Mouse (Mus musculus): ENCODE data around the gene Atrnl1. TPM values are rescaled to one million over a fixed set of nuclear protein-coding genes. Genes with fewer than 3 reads are reported as not detected.

Gene Atrnl1
- polyA plus RNA-seq, 1 experiment from 2014 or later = 4.5 TPM

DNA sequence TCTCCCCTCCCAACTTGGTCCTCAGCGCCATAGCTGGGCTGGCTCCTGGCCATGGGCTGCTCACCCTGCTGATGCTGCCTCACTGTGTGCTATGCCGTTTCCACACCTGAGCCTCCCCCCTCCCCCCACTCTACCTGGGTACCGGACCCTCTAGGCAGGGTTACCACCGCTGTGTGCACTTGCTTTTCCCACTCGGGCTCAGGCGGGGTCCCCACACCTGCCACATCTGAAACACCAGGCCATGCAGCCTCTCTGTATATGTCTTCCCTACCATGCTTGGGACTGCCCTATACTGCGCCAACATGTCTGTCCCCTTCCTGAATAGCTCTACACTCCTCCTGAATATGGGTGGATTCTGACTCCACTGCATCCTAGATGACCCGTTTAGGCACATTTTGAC lies 384.2 kb downstream of the Atrnl1 start:
- Histone ChIP-seq H3K9me3 (ENCODE audit: low read length) (no peaks in the 10 kb centered on the region), H3K36me3 (ENCODE audit: insufficient read depth, low read length) (no peaks in the 10 kb centered on the region), H3K4me2 (replicated peaks; ENCODE audit: low read depth, low read length) (no peak overlapping the region), H3K9ac (replicated peaks; ENCODE audit: low read depth) (no peak overlapping the region), H3K4me1 (ENCODE audit: insufficient read depth, low read depth, low read length) (no peaks in the 10 kb centered on the region), H3K27me3 (replicated peaks; ENCODE audit: insufficient read depth, low read length) (no peaks in the 10 kb centered on the region), H3K4me3 (ENCODE audit: low read depth, low read length) (no peak overlapping the region), H3K27ac (ENCODE audit: low read length) (no peak overlapping the region)
- WGBS = 93% methylated on average over 8 of the region's 8 CpGs
- ATAC-seq (no peak), DNase-seq (ENCODE audit: low spot score) (no peak)
- TF ChIP-seq CTCF (IDR thresholded peaks at IDR 0.05) (no peak), EP300 (IDR thresholded peaks at IDR 0.05) (no peak)

DNA sequence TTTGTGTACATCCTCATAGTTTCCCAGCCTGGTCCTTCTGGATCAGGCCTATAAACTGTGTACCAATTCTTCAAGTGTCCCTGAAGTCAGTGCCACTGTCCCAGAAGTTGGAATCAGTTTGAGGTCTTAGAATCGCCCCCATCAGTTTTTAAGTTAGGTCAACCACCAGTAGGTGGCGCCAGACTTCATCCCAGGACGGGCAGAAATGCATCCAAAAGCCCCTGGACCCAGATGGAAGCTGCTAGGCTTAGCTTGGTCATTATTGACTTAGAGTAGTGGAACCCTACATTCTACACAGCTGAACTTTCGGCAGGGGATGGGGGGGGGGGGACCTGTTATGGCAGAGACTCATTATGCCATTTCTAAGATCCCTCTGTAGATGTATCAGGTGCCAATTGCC lies 387.1 kb downstream of the Atrnl1 start:
- DNase-seq (ENCODE audit: low spot score) (peak; percentile 53), ATAC-seq (no peak)
- TF ChIP-seq CTCF (IDR thresholded peaks at IDR 0.05) (peak; percentile 74), EP300 (IDR thresholded peaks at IDR 0.05) (no peak)
- no peak overlapping the region for H3K4me3 ChIP-seq (ENCODE audit: low read depth, low read length)
- no peaks in the 10 kb centered on the region for H3K36me3 ChIP-seq (ENCODE audit: insufficient read depth, low read length)
- no peak overlapping the region for H3K4me2 ChIP-seq (replicated peaks; ENCODE audit: low read depth, low read length)
- H3K27me3 ChIP-seq (replicated peaks; ENCODE audit: insufficient read depth, low read length) = no peaks in the 10 kb centered on the region
- no peak overlapping the region for H3K9ac ChIP-seq (replicated peaks; ENCODE audit: low read depth)
- no peaks in the 10 kb centered on the region for H3K4me1 ChIP-seq (ENCODE audit: insufficient read depth, low read depth, low read length)
- H3K27ac ChIP-seq (ENCODE audit: low read length) = no peak overlapping the region
- 23% methylated on average over 4 of the region's 4 CpGs for WGBS
- H3K9me3 ChIP-seq (ENCODE audit: low read length) = no peaks in the 10 kb centered on the region

DNA sequence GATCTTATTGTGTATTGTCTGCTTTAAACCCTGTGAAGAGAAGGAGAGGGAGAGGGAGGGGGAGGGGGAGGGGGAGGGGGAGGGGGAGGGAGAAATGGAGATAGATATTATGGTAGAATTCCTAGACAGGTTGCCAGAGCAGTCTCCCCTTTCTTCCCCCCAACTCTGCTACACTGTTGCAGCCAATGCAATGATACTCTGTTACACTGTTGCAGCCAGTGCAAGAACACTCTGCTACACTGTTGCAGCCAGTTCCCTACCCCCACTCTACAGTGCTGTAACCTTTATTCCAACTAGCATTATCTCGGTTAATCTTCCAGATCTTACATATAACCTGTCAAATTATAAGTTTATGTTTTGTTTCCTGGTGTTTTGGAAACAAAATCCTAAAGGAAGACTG lies 400.8 kb downstream of the Atrnl1 start:
- WGBS = 85% methylated on average over 1 of the region's 1 CpGs
- TF ChIP-seq CTCF (IDR thresholded peaks at IDR 0.05) (no peak), EP300 (IDR thresholded peaks at IDR 0.05) (no peak)
- ATAC-seq = no peak

DNA sequence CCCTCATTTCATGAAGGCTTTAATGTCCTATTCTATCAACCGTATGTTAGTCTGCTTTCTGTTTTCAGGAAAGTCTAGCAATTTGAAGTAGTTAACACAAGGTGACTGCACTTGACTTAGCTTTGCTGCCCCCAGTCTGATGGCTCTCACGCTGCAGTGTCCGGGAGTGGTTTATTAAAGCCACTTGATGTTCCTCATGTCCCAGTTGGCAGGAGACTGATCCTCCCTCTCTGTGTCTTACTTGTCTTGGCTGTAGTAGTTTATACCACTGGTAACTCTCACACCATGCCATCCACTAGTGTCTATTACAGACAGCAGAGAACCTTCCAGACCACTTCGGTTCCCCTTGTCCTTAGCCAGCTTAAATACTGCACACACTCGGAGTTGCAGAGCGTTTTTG lies 404.9 kb downstream of the Atrnl1 start:
- H3K27me3 ChIP-seq (replicated peaks; ENCODE audit: insufficient read depth, low read length) = no peaks in the 10 kb centered on the region
- WGBS = 80% methylated on average over 6 of the region's 6 CpGs
- no peaks in the 10 kb centered on the region for H3K4me1 ChIP-seq (ENCODE audit: insufficient read depth, low read depth, low read length)
- H3K4me3 ChIP-seq (ENCODE audit: low read depth, low read length) = no peak overlapping the region
- no peak overlapping the region for H3K9ac ChIP-seq (replicated peaks; ENCODE audit: low read depth)
- H3K36me3 ChIP-seq (ENCODE audit: insufficient read depth, low read length) = no peaks in the 10 kb centered on the region
- H3K27ac ChIP-seq (ENCODE audit: low read length) = no peak overlapping the region
- no peak for TF ChIP-seq EP300 (IDR thresholded peaks at IDR 0.05)
- no peak for TF ChIP-seq CTCF (IDR thresholded peaks at IDR 0.05)
- DNase-seq (ENCODE audit: low spot score) (no peak), ATAC-seq (no peak)
- H3K4me2 ChIP-seq (replicated peaks; ENCODE audit: low read depth, low read length) = no peak overlapping the region
- no peaks in the 10 kb centered on the region for H3K9me3 ChIP-seq (ENCODE audit: low read length)

More for the DNA sequence above, 400.8 kb downstream of the Atrnl1 start:
- H3K36me3 ChIP-seq (ENCODE audit: insufficient read depth, low read length) = no peaks in the 10 kb centered on the region
- H3K9me3 ChIP-seq (ENCODE audit: low read length) = no peaks in the 10 kb centered on the region
- no peaks in the 10 kb centered on the region for H3K4me1 ChIP-seq (ENCODE audit: insufficient read depth, low read depth, low read length)
- no peak overlapping the region for H3K4me3 ChIP-seq (ENCODE audit: low read depth, low read length)
- no peak overlapping the region for H3K27ac ChIP-seq (ENCODE audit: low read length)
- no peak overlapping the region for H3K9ac ChIP-seq (replicated peaks; ENCODE audit: low read depth)
- no peak for DNase-seq (ENCODE audit: low spot score)
- H3K4me2 ChIP-seq (replicated peaks; ENCODE audit: low read depth, low read length) = no peak overlapping the region
- H3K27me3 ChIP-seq (replicated peaks; ENCODE audit: insufficient read depth, low read length) = no peaks in the 10 kb centered on the region

DNA sequence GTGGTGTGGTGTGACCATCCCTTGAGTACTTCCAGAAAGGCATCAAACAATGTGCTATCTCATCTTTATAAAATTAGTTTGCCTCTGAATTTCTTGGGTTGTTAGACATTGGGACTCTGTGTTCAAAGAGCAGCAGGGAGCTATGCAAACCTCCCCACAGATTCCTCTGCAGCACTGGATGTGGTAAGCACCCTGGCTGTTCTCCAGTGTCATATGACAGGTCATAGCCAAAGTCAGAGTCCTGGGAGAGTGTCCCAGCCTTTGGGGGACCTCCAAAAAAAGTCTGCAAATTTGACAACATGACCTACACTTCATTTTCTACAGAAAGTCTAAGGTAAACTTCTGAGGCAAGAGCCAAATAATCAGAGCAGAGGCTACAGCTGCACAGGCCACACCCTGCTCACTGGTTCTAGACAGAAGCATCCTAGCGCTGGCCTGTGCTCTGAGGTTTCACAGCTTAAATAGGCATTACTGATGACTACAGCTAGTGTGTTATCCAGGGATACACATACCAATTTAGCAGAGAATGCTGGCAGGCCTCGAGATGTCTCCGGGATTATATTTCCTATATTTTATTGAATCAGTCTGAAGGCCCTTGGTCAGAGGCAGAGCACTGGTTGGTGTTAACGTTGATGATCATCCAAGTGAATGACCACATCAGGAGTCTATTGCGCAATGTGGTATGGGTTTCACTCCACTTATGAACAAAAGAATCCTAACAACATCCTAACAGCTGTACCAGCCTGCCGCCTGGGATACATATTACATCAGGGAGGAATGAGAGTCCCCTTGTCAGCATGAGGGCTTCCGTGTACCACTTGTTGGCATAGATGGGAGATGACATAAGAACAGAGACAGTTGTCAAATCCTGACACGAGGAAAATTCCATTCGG lies 406.0 kb downstream of the Atrnl1 start:
- Histone ChIP-seq H3K27ac (ENCODE audit: low read length) (no peak overlapping the region), H3K4me2 (replicated peaks; ENCODE audit: low read depth, low read length) (no peak overlapping the region), H3K4me3 (ENCODE audit: low read depth, low read length) (no peak overlapping the region), H3K36me3 (ENCODE audit: insufficient read depth, low read length) (no peaks in the 10 kb centered on the region), H3K9me3 (ENCODE audit: low read length) (no peaks in the 10 kb centered on the region), H3K27me3 (replicated peaks; ENCODE audit: insufficient read depth, low read length) (no peaks in the 10 kb centered on the region), H3K9ac (replicated peaks; ENCODE audit: low read depth) (no peak overlapping the region), H3K4me1 (ENCODE audit: insufficient read depth, low read depth, low read length) (no peaks in the 10 kb centered on the region)
- WGBS = 64% methylated on average over 9 of the region's 9 CpGs
- ATAC-seq = peak; percentile 83
- DNase-seq (ENCODE audit: low spot score) = peak; percentile 79
- TF ChIP-seq CTCF (IDR thresholded peaks at IDR 0.05) = no peak
- TF ChIP-seq EP300 (IDR thresholded peaks at IDR 0.05) = no peak

DNA sequence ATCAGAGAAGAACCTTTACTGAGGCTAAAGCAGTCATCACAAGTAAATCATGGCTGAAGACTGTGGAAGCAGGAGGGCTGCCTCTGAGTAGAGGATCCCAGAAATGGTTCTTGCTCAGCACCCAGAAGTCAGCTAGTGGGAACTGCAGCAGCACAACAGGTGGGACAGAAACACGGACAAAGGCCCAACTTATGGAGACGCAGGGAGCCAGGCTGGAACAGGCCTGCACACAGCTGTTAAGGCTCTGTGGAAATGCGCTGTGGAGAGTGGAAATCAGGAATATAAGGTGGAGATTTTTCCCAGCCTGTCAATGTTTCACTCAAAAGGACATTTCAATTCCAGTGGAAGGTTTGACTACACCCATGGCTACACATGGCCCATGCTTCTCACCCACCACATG lies 406.6 kb downstream of the Atrnl1 start:
- DNase-seq (ENCODE audit: low spot score) = no peak

More for the DNA sequence above, 406.6 kb downstream of the Atrnl1 start:
- 95% methylated on average over 3 of the region's 3 CpGs for WGBS
- no peak overlapping the region for H3K4me2 ChIP-seq (replicated peaks; ENCODE audit: low read depth, low read length)
- no peak overlapping the region for H3K4me3 ChIP-seq (ENCODE audit: low read depth, low read length)
- H3K27me3 ChIP-seq (replicated peaks; ENCODE audit: insufficient read depth, low read length) = no peaks in the 10 kb centered on the region
- H3K4me1 ChIP-seq (ENCODE audit: insufficient read depth, low read depth, low read length) = no peaks in the 10 kb centered on the region
- no peak overlapping the region for H3K27ac ChIP-seq (ENCODE audit: low read length)
- no peaks in the 10 kb centered on the region for H3K36me3 ChIP-seq (ENCODE audit: insufficient read depth, low read length)
- ATAC-seq = no peak
- TF ChIP-seq CTCF (IDR thresholded peaks at IDR 0.05) = no peak
- TF ChIP-seq EP300 (IDR thresholded peaks at IDR 0.05) = no peak
- no peak overlapping the region for H3K9ac ChIP-seq (replicated peaks; ENCODE audit: low read depth)
- no peaks in the 10 kb centered on the region for H3K9me3 ChIP-seq (ENCODE audit: low read length)
